Mouse (Mus musculus): Measurements from ENCODE around the gene Ankrd11.

- TF ChIP-seq CTCF (IDR thresholded peaks at IDR 0.05): no peak
- TF ChIP-seq EP300 (IDR thresholded peaks at IDR 0.05): no peak
Measured at GRCm38 (mm10) chr8:123042974-123043625, 1.0 kb upstream of the Ankrd11 start.
